Mouse (Mus musculus) ovary, postnatal 14 days (tissue): ENCODE data around the gene Srr.

Source experiments
- DNase-seq: peaks from one replicate; pipeline ENCODE4 v3.0.0; 2022; ENCODE audit warnings: low spot score

The Srr gene

GRCm38 (mm10) chr11:74863471-74863870 is 62.3 kb downstream of the Srr start:
- no peak for DNase-seq

GRCm38 (mm10) chr11:74862129-74862528 is 63.6 kb downstream of the Srr start:
- DNase-seq = no peak

- no peak for DNase-seq
Observed at GRCm38 (mm10) chr11:74857756-74858155, 68.0 kb downstream of the Srr start.
